Mouse (Mus musculus): Measurements from ENCODE around the gene Ttc6.

The Ttc6 gene

GRCm38 (mm10) chr12:57563909-57564308 lies at the start of gene Ttc6:
Gene Ttc6, plus strand, starts transcription at chr12:57564113.
- 85% methylated on average over 6 of the region's 6 CpGs for WGBS

GRCm38 (mm10) chr12:57514552-57514951 lies 49.4 kb upstream of the Ttc6 start:
- WGBS = 36% methylated on average over 1 of the region's 1 CpGs

GRCm38 (mm10) chr12:57515702-57516377 lies 48.1 kb upstream of the Ttc6 start:
- 61% methylated on average over 12 of the region's 12 CpGs for WGBS

GRCm38 (mm10) chr12:57528335-57528734 lies 35.6 kb upstream of the Ttc6 start:
- WGBS = 80% methylated on average over 4 of the region's 4 CpGs

- WGBS = 41% methylated on average over 9 of the region's 9 CpGs
Observed at GRCm38 (mm10) chr12:57530474-57530873, 33.4 kb upstream of the Ttc6 start.

- 5% methylated on average over 5 of the region's 6 CpGs for WGBS
Observed at GRCm38 (mm10) chr12:57534517-57534878, 29.4 kb upstream of the Ttc6 start.

- WGBS = under 1% methylated on average over 34 of the region's 39 CpGs
Observed at GRCm38 (mm10) chr12:57534879-57535611, 28.9 kb upstream of the Ttc6 start.

- WGBS = 3% methylated on average over 25 of the region's 25 CpGs
Observed at GRCm38 (mm10) chr12:57536056-57536908, 27.6 kb upstream of the Ttc6 start.

GRCm38 (mm10) chr12:57536909-57537670 lies 26.8 kb upstream of the Ttc6 start:
- WGBS = 7% methylated on average over 11 of the region's 11 CpGs

GRCm38 (mm10) chr12:57537791-57538587 lies 25.9 kb upstream of the Ttc6 start:
- WGBS = 6% methylated on average over 21 of the region's 21 CpGs

GRCm38 (mm10) chr12:57538588-57539550 lies 25.0 kb upstream of the Ttc6 start:
- WGBS = 3% methylated on average over 63 of the region's 63 CpGs

- WGBS = 4% methylated on average over 10 of the region's 10 CpGs
Observed at GRCm38 (mm10) chr12:57539551-57539985, 24.3 kb upstream of the Ttc6 start.

GRCm38 (mm10) chr12:57541118-57541517 lies 22.8 kb upstream of the Ttc6 start:
- WGBS = 13% methylated on average over 6 of the region's 6 CpGs

- 2% methylated on average over 46 of the region's 46 CpGs for WGBS
Observed at GRCm38 (mm10) chr12:57541931-57542745, 21.8 kb upstream of the Ttc6 start.

- WGBS = 3% methylated on average over 63 of the region's 63 CpGs
Observed at GRCm38 (mm10) chr12:57542746-57543626, 20.9 kb upstream of the Ttc6 start.

- WGBS = 5% methylated on average over 10 of the region's 10 CpGs
Observed at GRCm38 (mm10) chr12:57543627-57543991, 20.3 kb upstream of the Ttc6 start.

GRCm38 (mm10) chr12:57544641-57545370 lies 19.1 kb upstream of the Ttc6 start:
- 3% methylated on average over 31 of the region's 31 CpGs for WGBS
